Mouse (Mus musculus): ENCODE data around the gene Tmem9b. TPM values are rescaled to one million over a fixed set of nuclear protein-coding genes. Genes with fewer than 3 reads are reported as not detected.

The Tmem9b gene
- polyA plus RNA-seq, 1 experiment, result 39.0 TPM

GRCm38 (mm10) chr7:109722618-109723017 is 30.1 kb downstream of the Tmem9b start:
- Histone ChIP-seq H3ac (ENCODE audit: control insufficient read depth, insufficient read length, low read depth) (no peak overlapping the region), H3K79me3 (ENCODE audit: low read depth) (no peaks in the 10 kb centered on the region), H3K36me3 (ENCODE audit: control insufficient read depth, insufficient read depth) (no peaks in the 10 kb centered on the region), H3K27me3 (ENCODE audit: control insufficient read depth, insufficient read depth, insufficient read length) (no peaks in the 10 kb centered on the region), H3K4me3 (ENCODE audit: insufficient read depth, poor library complexity, severe bottlenecking) (no peak overlapping the region), H3K79me2 (ENCODE audit: control insufficient read depth, insufficient read depth) (no peaks in the 10 kb centered on the region)
- TF ChIP-seq CTCF (IDR thresholded peaks at IDR 0.05; ENCODE audit: control insufficient read depth, insufficient read depth, insufficient read length) (no peak), MYOD1 (IDR thresholded peaks at IDR 0.05; ENCODE audit: control insufficient read depth, insufficient read length, low read depth) (no peak), MYOG (IDR thresholded peaks at IDR 0.05; ENCODE audit: control insufficient read depth, extremely low read depth, insufficient read length) (no peak)

GRCm38 (mm10) chr7:109719286-109719685 is 33.4 kb downstream of the Tmem9b start:
- no peak for TF ChIP-seq MYOG (IDR thresholded peaks at IDR 0.05; ENCODE audit: control insufficient read depth, extremely low read depth, insufficient read length)
- TF ChIP-seq CEBPB (IDR thresholded peaks at IDR 0.05; ENCODE audit: low read depth), result no peak
- no peak for TF ChIP-seq MAX (IDR thresholded peaks at IDR 0.05)
- Histone ChIP-seq H3K27me3 (ENCODE audit: control insufficient read depth, insufficient read depth, insufficient read length) (no peaks in the 10 kb centered on the region), H3K4me3 (ENCODE audit: insufficient read depth, poor library complexity, severe bottlenecking) (no peak overlapping the region), H3ac (ENCODE audit: control insufficient read depth, insufficient read length, low read depth) (no peak overlapping the region), H3K79me2 (ENCODE audit: control insufficient read depth, insufficient read depth) (no peaks in the 10 kb centered on the region), H3K36me3 (ENCODE audit: control insufficient read depth, insufficient read depth) (no peaks in the 10 kb centered on the region), H3K79me3 (ENCODE audit: low read depth) (no peaks in the 10 kb centered on the region)

- H3K27me3 ChIP-seq (ENCODE audit: control insufficient read depth, insufficient read depth, insufficient read length), result no peaks in the 10 kb centered on the region
- H3ac ChIP-seq (ENCODE audit: control insufficient read depth, insufficient read length, low read depth), result no peak overlapping the region
- no peak overlapping the region for H3K4me3 ChIP-seq (ENCODE audit: insufficient read depth, poor library complexity, severe bottlenecking)
- TF ChIP-seq CEBPB (IDR thresholded peaks at IDR 0.05; ENCODE audit: low read depth), result no peak
- TF ChIP-seq MYOD1 (IDR thresholded peaks at IDR 0.05; ENCODE audit: control insufficient read depth, insufficient read length, low read depth), result peak; percentile 75
- no peak for TF ChIP-seq USF1 (IDR thresholded peaks at IDR 0.05; ENCODE audit: low read depth)
- no peak for TF ChIP-seq CTCF (IDR thresholded peaks at IDR 0.05; ENCODE audit: control insufficient read depth, insufficient read depth, insufficient read length)
- no peak for TF ChIP-seq MYOG (IDR thresholded peaks at IDR 0.05; ENCODE audit: control insufficient read depth, extremely low read depth, insufficient read length)
- no peaks in the 10 kb centered on the region for H3K79me3 ChIP-seq (ENCODE audit: low read depth)
- H3K36me3 ChIP-seq (ENCODE audit: control insufficient read depth, insufficient read depth), result no peaks in the 10 kb centered on the region
- no peaks in the 10 kb centered on the region for H3K79me2 ChIP-seq (ENCODE audit: control insufficient read depth, insufficient read depth)
These were observed 39.2 kb downstream of the Tmem9b start for GRCm38 (mm10) chr7:109713434-109713982.

- no peaks in the 10 kb centered on the region for H3K36me3 ChIP-seq (ENCODE audit: control insufficient read depth, insufficient read depth)
- no peak for TF ChIP-seq CTCF (IDR thresholded peaks at IDR 0.05; ENCODE audit: control insufficient read depth, insufficient read depth, insufficient read length)
- no peak for TF ChIP-seq MYOG (IDR thresholded peaks at IDR 0.05; ENCODE audit: control insufficient read depth, extremely low read depth, insufficient read length)
- no peak for TF ChIP-seq MYOD1 (IDR thresholded peaks at IDR 0.05; ENCODE audit: control insufficient read depth, insufficient read length, low read depth)
- TF ChIP-seq MAX (IDR thresholded peaks at IDR 0.05), result no peak
- TF ChIP-seq USF1 (IDR thresholded peaks at IDR 0.05; ENCODE audit: low read depth), result no peak
- TF ChIP-seq FOSL1 (IDR thresholded peaks at IDR 0.05; ENCODE audit: insufficient read depth, low read length, poor library complexity, severe bottlenecking), result no peak
- TF ChIP-seq CEBPB (IDR thresholded peaks at IDR 0.05; ENCODE audit: low read depth), result no peak
- H3K4me3 ChIP-seq (ENCODE audit: insufficient read depth, poor library complexity, severe bottlenecking), result no peak overlapping the region
- no peak overlapping the region for H3ac ChIP-seq (ENCODE audit: control insufficient read depth, insufficient read length, low read depth)
- H3K79me3 ChIP-seq (ENCODE audit: low read depth), result no peaks in the 10 kb centered on the region
- no peaks in the 10 kb centered on the region for H3K79me2 ChIP-seq (ENCODE audit: control insufficient read depth, insufficient read depth)
- no peaks in the 10 kb centered on the region for H3K27me3 ChIP-seq (ENCODE audit: control insufficient read depth, insufficient read depth, insufficient read length)
These were observed 40.5 kb downstream of the Tmem9b start for GRCm38 (mm10) chr7:109712198-109712597.

DNA sequence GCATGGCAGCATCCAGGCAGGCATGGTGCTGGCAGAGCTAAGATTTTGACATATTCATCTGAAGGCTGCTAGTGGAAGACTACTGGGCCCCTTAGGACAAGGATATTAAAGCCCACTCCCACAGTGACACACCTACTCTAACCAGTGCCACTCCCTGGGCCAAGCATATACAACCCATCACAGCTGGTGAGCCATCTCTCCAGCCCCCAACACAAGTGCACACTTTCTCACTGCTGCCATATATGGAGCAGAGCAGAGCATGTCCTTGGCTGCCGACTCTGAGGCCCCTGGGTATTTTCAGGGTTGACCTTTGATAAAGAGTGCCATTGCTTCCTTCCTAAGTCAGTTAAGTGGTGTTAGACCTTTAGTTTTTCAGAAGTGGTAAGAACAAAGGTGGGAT is 42.6 kb downstream of the Tmem9b start:
- H3ac ChIP-seq (ENCODE audit: control insufficient read depth, insufficient read length, low read depth), result no peak overlapping the region
- H3K36me3 ChIP-seq (ENCODE audit: control insufficient read depth, insufficient read depth), result no peaks in the 10 kb centered on the region
- H3K79me3 ChIP-seq (ENCODE audit: low read depth), result no peaks in the 10 kb centered on the region
- no peaks in the 10 kb centered on the region for H3K79me2 ChIP-seq (ENCODE audit: control insufficient read depth, insufficient read depth)
- H3K4me3 ChIP-seq (ENCODE audit: insufficient read depth, poor library complexity, severe bottlenecking), result no peak overlapping the region
- TF ChIP-seq FOSL1 (IDR thresholded peaks at IDR 0.05; ENCODE audit: insufficient read depth, low read length, poor library complexity, severe bottlenecking) (no peak), CTCF (IDR thresholded peaks at IDR 0.05; ENCODE audit: control insufficient read depth, insufficient read depth, insufficient read length) (no peak), MYOG (IDR thresholded peaks at IDR 0.05; ENCODE audit: control insufficient read depth, extremely low read depth, insufficient read length) (no peak), MAX (IDR thresholded peaks at IDR 0.05) (no peak), USF1 (IDR thresholded peaks at IDR 0.05; ENCODE audit: low read depth) (no peak), MYOD1 (IDR thresholded peaks at IDR 0.05; ENCODE audit: control insufficient read depth, insufficient read length, low read depth) (no peak), CEBPB (IDR thresholded peaks at IDR 0.05; ENCODE audit: low read depth) (no peak)
- H3K27me3 ChIP-seq (ENCODE audit: control insufficient read depth, insufficient read depth, insufficient read length), result no peaks in the 10 kb centered on the region

DNA sequence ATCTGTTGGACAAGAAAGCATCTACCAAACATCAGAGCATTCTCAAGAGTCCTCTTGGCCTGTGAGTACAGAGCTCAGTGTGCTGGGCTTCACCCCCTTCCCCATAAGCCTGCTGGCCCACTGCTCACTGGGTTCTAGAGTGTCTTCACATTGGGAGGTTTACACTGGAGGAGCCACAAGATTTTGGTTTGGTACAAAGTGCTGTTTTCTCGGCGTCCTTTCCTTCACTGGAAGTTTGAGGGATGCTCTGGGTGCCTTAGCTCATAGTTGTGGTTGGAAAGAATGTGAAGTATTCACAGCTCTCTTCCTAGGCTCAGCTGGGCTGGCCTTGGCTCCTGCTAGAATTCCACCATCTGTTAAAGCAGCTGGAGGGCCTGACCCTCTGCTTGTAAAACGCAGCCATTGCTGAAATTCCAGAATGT is 43.7 kb downstream of the Tmem9b start:
- no peak for TF ChIP-seq FOSL1 (IDR thresholded peaks at IDR 0.05; ENCODE audit: insufficient read depth, low read length, poor library complexity, severe bottlenecking)
- TF ChIP-seq MYOD1 (IDR thresholded peaks at IDR 0.05; ENCODE audit: control insufficient read depth, insufficient read length, low read depth), result peak; percentile 79
- no peak for TF ChIP-seq CEBPB (IDR thresholded peaks at IDR 0.05; ENCODE audit: low read depth)
- Histone ChIP-seq H3K27me3 (ENCODE audit: control insufficient read depth, insufficient read depth, insufficient read length) (no peaks in the 10 kb centered on the region), H3K79me2 (ENCODE audit: control insufficient read depth, insufficient read depth) (no peaks in the 10 kb centered on the region), H3ac (ENCODE audit: control insufficient read depth, insufficient read length, low read depth) (no peak overlapping the region), H3K79me3 (ENCODE audit: low read depth) (no peaks in the 10 kb centered on the region), H3K4me3 (ENCODE audit: insufficient read depth, poor library complexity, severe bottlenecking) (no peak overlapping the region), H3K36me3 (ENCODE audit: control insufficient read depth, insufficient read depth) (no peaks in the 10 kb centered on the region)

Measured in C2C12 (cell line).